Mouse (Mus musculus): Measurements from ENCODE around the gene Pcnx2. TPM values are rescaled to one million over a fixed set of nuclear protein-coding genes. Genes with fewer than 3 reads are reported as not detected.

Gene Pcnx2
- polyA plus RNA-seq, 1 experiment from 2014 or later = 5.6 TPM

- no peak overlapping the region for H3K27ac ChIP-seq (ENCODE audit: low read length)
- H3K27me3 ChIP-seq (replicated peaks; ENCODE audit: control insufficient read depth, insufficient read depth, low read length) = no peaks in the 10 kb centered on the region
- H3K36me3 ChIP-seq (ENCODE audit: control insufficient read depth, insufficient read depth) = no peaks in the 10 kb centered on the region
- no peak overlapping the region for H3K4me3 ChIP-seq (replicated peaks; ENCODE audit: low read length)
- no peak for ATAC-seq
- WGBS = 68% methylated on average over 7 of the region's 7 CpGs
- no peak overlapping the region for H3K4me2 ChIP-seq (ENCODE audit: low read length)
- peaks cover 9% of the 10 kb centered on the region for H3K4me1 ChIP-seq (replicated peaks; ENCODE audit: control insufficient read depth, insufficient read depth, low read length)
- H3K9me3 ChIP-seq (ENCODE audit: control insufficient read depth, low read length) = no peaks in the 10 kb centered on the region
- no peak overlapping the region for H3K9ac ChIP-seq (replicated peaks; ENCODE audit: low read depth, low read length)
These were observed 192.3 kb downstream of the Pcnx2 start for GRCm38 (mm10) chr8:125705816-125706215.

- Histone ChIP-seq H3K27ac (ENCODE audit: low read length) (no peak overlapping the region), H3K36me3 (ENCODE audit: control insufficient read depth, insufficient read depth) (no peaks in the 10 kb centered on the region), H3K4me1 (replicated peaks; ENCODE audit: control insufficient read depth, insufficient read depth, low read length) (peaks cover 9% of the 10 kb centered on the region), H3K4me2 (ENCODE audit: low read length) (no peak overlapping the region), H3K9me3 (ENCODE audit: control insufficient read depth, low read length) (no peaks in the 10 kb centered on the region), H3K27me3 (replicated peaks; ENCODE audit: control insufficient read depth, insufficient read depth, low read length) (no peaks in the 10 kb centered on the region), H3K9ac (replicated peaks; ENCODE audit: low read depth, low read length) (no peak overlapping the region), H3K4me3 (replicated peaks; ENCODE audit: low read length) (no peak overlapping the region)
- 87% methylated on average over 6 of the region's 6 CpGs for WGBS
- no peak for ATAC-seq
These were observed 193.7 kb downstream of the Pcnx2 start for GRCm38 (mm10) chr8:125704434-125704833.

- no peaks in the 10 kb centered on the region for H3K27me3 ChIP-seq (replicated peaks; ENCODE audit: control insufficient read depth, insufficient read depth, low read length)
- WGBS = 32% methylated on average over 15 of the region's 15 CpGs
- H3K36me3 ChIP-seq (ENCODE audit: control insufficient read depth, insufficient read depth) = no peaks in the 10 kb centered on the region
- H3K4me3 ChIP-seq (replicated peaks; ENCODE audit: low read length) = no peak overlapping the region
- ATAC-seq = peak; percentile 94
- peaks cover 9% of the 10 kb centered on the region for H3K4me1 ChIP-seq (replicated peaks; ENCODE audit: control insufficient read depth, insufficient read depth, low read length)
- H3K4me2 ChIP-seq (ENCODE audit: low read length) = no peak overlapping the region
- H3K27ac ChIP-seq (ENCODE audit: low read length) = peak overlapping the region; percentile 57
- H3K9me3 ChIP-seq (ENCODE audit: control insufficient read depth, low read length) = peaks cover 3% of the 10 kb centered on the region; the same call in 1 of the 2 replicates
- no peak overlapping the region for H3K9ac ChIP-seq (replicated peaks; ENCODE audit: low read depth, low read length)
These were observed 195.1 kb downstream of the Pcnx2 start for GRCm38 (mm10) chr8:125702868-125703473.

Other genes with a start within 250 kb of the Pcnx2 start
- gene Map10, start 228.5 kb downstream of the Pcnx2 start, polyA plus RNA-seq (2015; fragmentation: Nextera tagmentation; extraction: Ambion mirVana) = 10.7 and 11.7 TPM in 2 replicates
- 26.9 and 30.1 TPM in 2 replicates for gene Ntpcr, start 168.4 kb downstream of the Pcnx2 start, polyA plus RNA-seq (2015; fragmentation: Nextera tagmentation; extraction: Ambion mirVana)
- gene Map3k21, start 12.1 kb upstream of the Pcnx2 start, polyA plus RNA-seq (2015; fragmentation: Nextera tagmentation; extraction: Ambion mirVana) = 0.40 and 0.49 TPM in 2 replicates
- 18.7 and 20.5 TPM in 2 replicates for gene Kcnk1, start 96.9 kb upstream of the Pcnx2 start, polyA plus RNA-seq (2015; fragmentation: Nextera tagmentation; extraction: Ambion mirVana)

Measured in forebrain, embryonic 16.5 days (tissue).